Mouse (Mus musculus) adrenal gland, adult 2 months (tissue): ENCODE measurements around the gene Iqcf1. TPM values are rescaled to one million over a fixed set of nuclear protein-coding genes. Genes with fewer than 3 reads are reported as not detected.
"Not testable (repeated sequence)": the region's sequence is repeated elsewhere in the genome, so short reads cannot be mapped to it uniquely, and the experiment has no call there.

Source experiments
- DNase-seq: peaks from one replicate; pipeline ENCODE4 v3.0.0; 2021
- polyA plus RNA-seq: library from polyadenylated mRNA; depleted of rRNA; stranded (reverse); fragments of >200 nt; gene quantifications from 2 replicates; pipeline ENCODE4 v1.2.3, GENCODE M21; 2012; rRNA removed
- total RNA-seq, 2 experiments: library from RNA; stranded (reverse); gene quantifications; 2 replicates each; pipeline ENCODE4 v1.2.3; 2021

Iqcf1 gene
- total and polyA plus RNA-seq, 3 experiments, result not detected

DNA sequence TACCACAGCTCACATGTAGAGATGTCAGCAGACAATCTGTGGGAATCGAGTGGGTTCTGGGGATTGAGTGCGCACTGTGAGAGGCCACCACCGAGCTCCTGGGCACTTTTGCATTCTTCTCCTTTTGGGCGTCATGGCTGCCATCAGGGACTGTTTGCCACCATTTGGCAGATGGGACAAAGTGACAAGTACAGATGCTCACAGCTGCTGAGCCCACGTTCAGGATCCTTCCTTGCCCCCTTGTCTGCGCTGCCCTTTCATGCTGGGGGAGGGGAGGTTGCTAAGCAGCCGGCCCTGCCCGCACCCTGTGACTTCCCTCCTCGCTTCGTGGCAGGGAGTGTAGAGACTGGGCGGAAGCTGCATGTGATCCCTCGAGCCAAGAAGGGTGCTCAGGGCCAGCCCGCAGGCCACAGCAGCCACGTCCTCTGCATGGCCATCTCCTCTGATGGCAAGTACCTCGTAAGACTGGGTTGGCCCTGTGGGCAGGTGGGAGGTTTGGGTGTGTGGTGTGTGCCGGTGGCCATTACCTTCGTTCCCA is 17.1 kb upstream of the Iqcf1 start:
- DNase-seq, result no peak

DNA sequence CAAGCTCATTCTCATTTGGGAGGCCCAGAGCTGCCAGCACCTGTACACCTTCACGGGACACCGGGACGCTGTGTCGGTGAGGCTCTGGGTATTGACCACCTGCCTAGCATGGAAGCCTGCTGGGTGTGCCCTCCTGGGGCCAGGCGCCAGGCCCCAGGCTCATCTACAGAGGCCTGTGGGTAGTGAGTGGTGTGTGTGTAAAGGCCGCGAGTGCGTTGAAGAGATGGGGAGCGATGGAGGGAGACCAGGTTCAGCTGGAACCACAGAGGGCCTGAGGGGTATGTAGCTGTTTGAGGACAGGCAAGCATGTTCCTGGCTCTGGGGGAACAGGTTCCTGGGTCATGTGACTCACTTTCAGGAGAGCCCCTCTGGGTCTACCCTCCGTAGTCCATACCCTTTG is 16.6 kb upstream of the Iqcf1 start:
- no peak for DNase-seq

DNA sequence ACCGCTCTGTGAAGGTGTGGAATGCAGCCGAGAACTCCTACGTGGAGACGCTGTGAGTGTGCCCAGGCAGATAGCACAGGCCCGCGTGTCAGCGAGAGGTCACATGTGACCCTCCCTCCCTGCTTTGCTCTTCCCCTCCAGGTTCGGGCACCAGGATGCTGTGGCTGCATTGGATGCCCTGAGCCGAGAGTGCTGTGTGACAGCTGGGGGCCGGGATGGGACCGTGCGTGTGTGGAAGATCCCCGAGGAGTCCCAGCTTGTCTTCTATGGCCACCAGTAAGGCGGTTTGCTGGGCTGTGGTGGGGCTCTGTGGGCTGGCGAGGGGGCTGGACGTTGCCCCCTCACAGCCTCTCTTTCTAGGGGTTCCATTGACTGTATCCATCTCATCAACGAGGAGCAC is 16.2 kb upstream of the Iqcf1 start:
- no peak for DNase-seq

DNA sequence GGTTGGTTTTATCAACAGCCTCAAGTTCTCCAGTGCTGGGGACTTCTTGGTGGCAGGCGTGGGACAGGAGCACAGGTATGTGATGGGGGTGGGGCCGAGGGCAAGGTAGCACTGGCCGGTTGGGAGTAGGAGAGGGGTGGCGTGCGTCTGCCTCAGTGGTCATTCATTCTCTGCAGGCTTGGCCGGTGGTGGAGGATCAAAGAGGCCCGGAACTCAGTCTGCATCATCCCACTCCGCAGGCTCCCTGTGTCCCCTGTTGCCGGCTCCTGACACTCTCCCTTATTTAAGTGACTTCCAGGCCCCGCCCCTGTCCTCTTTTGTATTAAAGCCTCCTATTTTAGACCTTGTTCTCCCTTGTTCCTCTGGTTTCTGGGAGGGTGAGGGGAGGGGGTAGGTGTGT is 14.7 kb upstream of the Iqcf1 start:
- no peak for DNase-seq

DNA sequence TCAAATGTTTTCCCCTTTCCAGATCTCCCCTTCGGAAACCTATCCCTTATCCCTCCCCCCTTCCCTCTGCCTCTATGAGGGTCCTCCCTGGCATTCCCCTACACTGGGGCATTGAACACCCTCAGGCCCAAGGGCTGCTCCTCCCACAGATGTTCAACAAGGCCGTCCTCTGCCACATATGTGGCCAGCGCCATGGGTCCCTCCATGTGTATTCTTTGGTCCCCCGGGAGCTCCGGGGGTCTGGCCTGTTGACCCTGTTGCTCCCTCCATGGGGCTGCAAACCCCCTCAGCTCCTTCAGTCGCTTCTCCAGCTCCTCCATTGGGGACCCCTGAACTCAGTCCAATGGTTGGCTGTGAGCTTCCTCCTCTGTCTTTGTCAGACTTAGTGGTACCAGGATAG is 12.2 kb upstream of the Iqcf1 start:
- not testable (repeated sequence) for DNase-seq

DNA sequence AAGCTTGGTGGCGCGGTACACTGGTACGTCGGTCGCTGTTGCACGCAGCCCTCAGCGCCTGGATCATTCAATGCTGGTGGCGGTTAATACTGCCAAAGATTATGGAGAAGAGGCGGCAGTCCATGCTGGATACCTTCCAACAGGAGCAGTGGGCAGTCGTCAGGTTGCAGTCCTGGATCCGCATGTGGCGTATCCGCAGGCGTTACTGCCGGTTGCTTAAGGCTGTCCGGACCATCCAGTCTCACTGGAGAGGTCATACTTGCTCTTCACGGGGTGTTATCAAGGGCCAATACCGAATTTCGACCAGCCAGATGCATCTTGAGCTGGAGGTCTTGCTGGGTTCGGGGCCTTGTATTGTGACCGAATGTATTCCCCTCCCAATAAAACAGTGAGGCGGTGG is 2.1 kb downstream of the Iqcf1 start:
- DNase-seq, result no peak

DNA sequence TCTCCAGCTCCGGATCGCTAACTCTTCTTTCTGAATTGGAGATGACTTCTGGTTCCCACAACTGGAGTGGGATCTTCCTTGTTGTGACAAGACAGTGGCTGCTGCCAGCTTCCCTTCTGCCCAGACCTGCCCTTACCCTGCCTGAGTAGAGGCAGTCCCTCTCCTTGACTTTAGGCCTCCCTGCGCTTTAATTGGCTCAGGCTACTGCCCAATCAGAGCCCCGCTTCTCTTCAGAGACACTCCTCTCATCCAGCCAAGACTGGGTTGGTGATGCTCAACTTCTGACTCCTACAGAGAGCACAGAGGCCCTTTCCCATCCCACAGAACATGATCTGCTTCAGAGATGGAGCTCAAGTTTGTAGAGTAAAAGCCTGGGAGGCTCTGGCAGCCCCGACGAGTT is 4.5 kb downstream of the Iqcf1 start:
- DNase-seq, result no peak

DNA sequence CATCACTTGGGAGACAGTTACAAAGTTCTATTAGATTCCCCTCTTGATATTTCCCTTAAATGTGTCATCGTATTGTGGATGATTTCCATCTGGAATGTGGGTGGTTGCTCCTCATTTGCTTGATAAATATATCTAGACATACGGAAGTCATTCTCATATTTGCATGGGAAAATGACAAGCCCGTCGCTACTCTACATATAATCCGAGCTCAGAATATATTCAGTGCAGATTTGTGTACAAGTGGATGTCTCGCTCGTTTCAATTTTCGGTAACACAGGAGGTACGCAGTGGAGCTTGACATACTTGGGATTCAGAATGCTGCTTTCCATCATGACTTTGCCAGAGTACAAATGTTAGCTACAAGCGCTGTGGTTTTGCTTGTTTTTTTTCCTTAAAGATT is 9.6 kb downstream of the Iqcf1 start:
- DNase-seq, result no peak

DNA sequence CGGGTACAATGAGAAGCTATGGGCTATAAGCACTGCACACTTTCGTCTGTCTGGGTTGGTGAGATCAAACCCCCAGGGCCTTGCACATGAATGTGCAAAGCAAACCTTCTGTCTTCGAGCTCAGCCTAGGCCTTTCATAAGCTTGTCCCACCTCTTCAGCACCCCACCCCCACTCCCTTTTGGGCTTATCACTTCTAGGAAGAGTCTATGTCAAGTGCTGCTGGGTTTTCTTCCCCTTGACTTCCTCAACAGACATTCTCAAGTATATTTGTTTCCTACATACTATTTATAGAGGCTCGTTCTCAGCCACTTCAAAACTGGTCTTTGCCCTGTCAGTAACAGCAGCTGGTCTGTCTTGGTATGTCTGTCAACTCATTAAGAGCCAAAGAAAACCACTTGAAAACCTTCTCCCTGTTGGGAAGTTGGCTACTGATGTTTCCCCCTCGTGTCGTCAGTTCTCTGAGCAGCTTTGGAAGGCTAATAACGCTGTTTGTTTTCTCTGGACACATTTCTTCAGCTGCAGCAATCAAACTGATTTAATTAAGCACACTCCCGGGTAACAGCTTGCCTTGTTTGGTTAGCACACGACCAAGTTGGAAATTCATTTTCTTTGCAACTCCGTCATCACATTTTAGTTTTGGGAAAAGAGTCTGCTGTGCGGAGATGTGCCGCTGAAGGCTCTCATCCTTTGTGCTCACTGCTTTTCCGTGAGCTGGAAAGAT is 13.1 kb downstream of the Iqcf1 start:
- DNase-seq, result no peak

DNA sequence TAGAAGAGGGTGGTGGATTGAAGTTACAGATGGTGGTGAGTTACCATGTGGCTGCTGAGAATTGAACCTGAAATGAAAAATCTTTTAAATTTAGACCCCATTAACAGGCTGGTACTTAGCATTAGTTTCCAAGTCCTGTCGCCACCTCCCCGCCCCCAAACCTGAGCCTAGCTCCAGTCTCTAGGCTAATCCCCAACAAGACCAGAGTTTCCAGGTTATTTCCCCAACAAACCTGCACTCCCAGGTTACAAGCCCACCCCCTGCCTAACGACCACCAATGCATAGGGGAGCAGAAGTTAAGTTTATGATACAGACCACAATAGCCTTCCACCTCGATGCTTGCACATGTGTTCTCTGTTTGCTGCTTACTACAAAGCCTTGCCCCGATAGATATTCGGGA is 13.8 kb downstream of the Iqcf1 start:
- DNase-seq, result no peak

DNA sequence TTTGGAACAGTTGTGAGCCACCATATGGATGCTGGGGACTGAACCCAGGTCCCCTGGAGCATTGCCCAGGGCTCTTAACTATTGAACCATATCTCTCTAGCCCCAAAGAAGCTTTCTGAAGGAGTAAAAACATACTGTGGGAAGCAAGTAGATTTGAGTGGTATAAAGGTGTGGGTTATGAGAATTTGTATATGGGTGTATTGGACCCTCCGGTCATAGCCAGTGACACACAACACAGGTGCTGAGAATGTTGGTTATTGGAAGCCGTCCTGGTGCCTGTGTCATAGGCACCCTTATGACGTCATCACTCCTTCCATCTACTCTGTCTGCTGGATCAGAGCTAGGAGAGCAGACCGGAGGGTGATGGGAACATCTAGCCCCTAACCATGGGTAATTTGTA is 14.5 kb downstream of the Iqcf1 start, which contains the start of gene Iqcf5:
TSS of gene Iqcf5 (plus strand) at position 301 of the 400 bp plus-strand sequence.
- no peak for DNase-seq

DNA sequence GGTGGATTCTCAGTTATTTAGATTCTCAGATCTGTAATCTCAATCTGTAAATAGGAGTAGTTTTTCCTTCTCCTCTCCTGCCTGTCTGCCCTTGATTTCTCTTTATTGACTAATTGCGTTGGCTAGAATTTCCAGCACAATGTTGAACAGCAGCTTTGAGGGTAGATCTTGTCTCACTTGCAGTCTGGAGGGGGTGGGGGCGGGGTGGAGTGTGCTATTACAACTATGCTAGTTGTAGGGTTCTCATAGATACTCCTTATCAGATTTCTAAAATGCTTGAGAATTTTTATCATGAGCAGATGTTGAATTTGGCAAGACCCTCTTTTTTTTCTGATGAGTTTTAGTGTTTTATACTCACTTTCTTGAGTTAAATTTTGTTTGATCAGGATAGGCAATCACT is 19.7 kb downstream of the Iqcf1 start:
- DNase-seq, result no peak

DNA sequence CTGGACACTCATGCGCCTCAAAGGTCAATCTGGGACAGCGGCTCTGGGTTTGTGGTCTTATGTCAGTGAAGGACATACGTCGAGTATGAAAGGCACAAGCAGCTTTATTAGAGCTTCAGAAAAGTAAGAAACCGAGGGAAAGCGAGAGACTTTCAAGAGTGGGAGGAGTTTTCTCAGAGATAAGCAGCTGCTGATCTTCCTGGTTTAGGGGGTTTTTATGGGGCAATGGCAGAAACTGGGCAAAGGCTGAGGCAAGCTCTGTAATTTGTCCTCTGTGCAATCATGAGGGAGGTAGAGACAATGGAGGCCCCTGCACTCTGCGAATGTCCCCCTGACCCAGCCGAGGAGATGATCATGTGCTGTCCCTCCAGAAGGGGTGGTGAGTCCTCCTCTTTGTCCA is 20.1 kb downstream of the Iqcf1 start:
- no peak for DNase-seq

DNA sequence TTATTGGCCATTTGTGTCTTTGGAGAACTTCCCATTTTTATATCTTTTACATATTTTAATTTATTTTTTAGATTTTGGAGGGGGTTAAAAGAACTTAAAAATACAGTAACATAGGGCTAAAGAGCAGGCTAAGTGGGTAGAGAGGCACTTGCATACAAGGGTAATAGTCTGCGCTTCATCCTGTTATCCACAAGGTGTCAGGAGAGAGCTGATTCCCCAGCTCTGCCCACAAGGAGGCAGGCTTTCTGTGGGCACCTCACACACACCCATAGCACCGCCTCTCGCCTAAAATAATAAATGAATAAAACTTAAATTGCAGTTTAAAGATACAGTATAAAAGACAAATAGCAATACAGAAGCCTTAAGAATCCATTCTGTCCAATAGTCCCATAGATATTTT is 32.1 kb downstream of the Iqcf1 start:
- DNase-seq, result peak; percentile 4

DNA sequence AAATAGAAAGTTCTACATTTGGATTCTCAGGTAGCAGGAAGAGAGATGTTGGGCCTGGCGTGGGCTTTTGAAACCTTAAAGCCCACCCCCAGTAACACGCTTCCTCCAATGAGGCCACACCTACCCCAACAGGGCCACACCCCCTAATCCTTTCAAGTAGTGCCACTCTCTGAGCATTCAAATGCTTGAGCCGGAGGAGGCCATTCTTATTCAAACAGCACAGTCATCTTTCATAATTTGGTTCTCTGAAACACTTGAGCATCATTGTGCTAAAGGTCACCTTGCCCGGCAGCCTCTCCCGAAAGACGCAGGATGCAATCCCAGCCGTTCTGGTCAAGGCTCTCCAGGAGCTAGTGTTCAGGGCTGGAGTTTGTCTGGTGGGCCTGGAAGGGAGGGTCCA is 34.5 kb downstream of the Iqcf1 start:
- no peak for DNase-seq

DNA sequence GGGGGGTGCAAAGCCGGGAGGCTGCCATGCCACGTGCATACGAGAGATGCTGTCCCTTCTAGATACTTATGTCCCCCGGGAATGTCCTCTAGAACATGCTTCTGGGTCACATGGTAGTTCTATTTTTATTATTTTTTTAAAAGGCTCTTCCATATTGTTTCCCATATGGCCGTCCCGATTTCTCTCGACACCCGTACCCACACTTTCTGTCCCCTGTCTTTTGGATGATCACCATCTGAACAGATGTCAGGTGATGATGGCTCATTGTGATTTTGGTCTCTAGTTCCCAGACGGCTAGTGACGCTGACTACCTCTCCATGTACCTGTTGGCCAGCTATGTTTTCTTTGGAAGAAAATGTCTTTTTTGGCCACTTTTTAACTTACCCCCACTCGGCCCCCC is 35.2 kb downstream of the Iqcf1 start:
- DNase-seq, result no peak

Other genes with a start within 250 kb of the Iqcf1 start
- 1 to 10 TPM; 3.4 to 5.4 TPM for gene Poc1a, start 218.9 kb upstream of the Iqcf1 start, total RNA-seq
- gene Poc1a, start 218.9 kb upstream of the Iqcf1 start, polyA plus RNA-seq, result 5.4 and 7.1 TPM in 2 replicates
- 10 to 100 TPM; 12.8 to 18.7 TPM for gene Dusp7, start 131.3 kb upstream of the Iqcf1 start, total RNA-seq
- 40.2 and 46.7 TPM in 2 replicates for gene Dusp7, start 131.3 kb upstream of the Iqcf1 start, polyA plus RNA-seq
- 100 to 1,000 TPM; 391 to 419 TPM for gene Rpl29, start 70.5 kb upstream of the Iqcf1 start, total RNA-seq
- 183 and 201 TPM in 2 replicates for gene Rpl29, start 70.5 kb upstream of the Iqcf1 start, polyA plus RNA-seq
- gene Acy1, start 61.6 kb upstream of the Iqcf1 start, total RNA-seq, result 10 to 100 TPM; 12.2 to 16.9 TPM
- gene Acy1, start 61.6 kb upstream of the Iqcf1 start, polyA plus RNA-seq, result 11.0 and 14.8 TPM in 2 replicates
- gene Abhd14b, start 52.5 kb upstream of the Iqcf1 start, total RNA-seq, result 10 to 100 TPM; 32.6 to 46.6 TPM
- 144 and 175 TPM in 2 replicates for gene Abhd14b, start 52.5 kb upstream of the Iqcf1 start, polyA plus RNA-seq
- gene Abhd14a, start 52.3 kb upstream of the Iqcf1 start, total RNA-seq, result 10 to 100 TPM; 18.8 to 25.9 TPM
- 29.0 and 33.9 TPM in 2 replicates for gene Abhd14a, start 52.3 kb upstream of the Iqcf1 start, polyA plus RNA-seq
- gene Pcbp4, start 46.7 kb upstream of the Iqcf1 start, total RNA-seq, result 10 to 100 TPM; 17.5 to 28.6 TPM
- 56.4 and 90.6 TPM in 2 replicates for gene Pcbp4, start 46.7 kb upstream of the Iqcf1 start, polyA plus RNA-seq
- under 1 TPM; 0.17 TPM for gene Gpr62, start 34.0 kb upstream of the Iqcf1 start, total RNA-seq
- 0.95 and 0.99 TPM in 2 replicates for gene Gpr62, start 34.0 kb upstream of the Iqcf1 start, polyA plus RNA-seq
- 10 to 100 TPM; 41.2 to 47.0 TPM for gene Rrp9, start 24.0 kb upstream of the Iqcf1 start, total RNA-seq
- gene Rrp9, start 24.0 kb upstream of the Iqcf1 start, polyA plus RNA-seq, result 36.8 and 42.2 TPM in 2 replicates
- 10 to 100 TPM; 39.4 to 60.7 TPM for gene Parp3, start 23.0 kb upstream of the Iqcf1 start, total RNA-seq
- 65.6 and 87.4 TPM in 2 replicates for gene Parp3, start 23.0 kb upstream of the Iqcf1 start, polyA plus RNA-seq
- gene Iqcf5, start 14.6 kb downstream of the Iqcf1 start, total RNA-seq, result not detected
- gene Iqcf5, start 14.6 kb downstream of the Iqcf1 start, polyA plus RNA-seq, result not detected in 2 replicates
- gene Iqcf3, start 61.7 kb downstream of the Iqcf1 start, total RNA-seq, result not detected
- gene Iqcf3, start 61.7 kb downstream of the Iqcf1 start, polyA plus RNA-seq, result not detected in 2 replicates
- not detected for gene Iqcf4, start 71.0 kb downstream of the Iqcf1 start, total RNA-seq
- not detected in 2 replicates for gene Iqcf4, start 71.0 kb downstream of the Iqcf1 start, polyA plus RNA-seq
- not detected for gene Iqcf6, start 126.6 kb downstream of the Iqcf1 start, total RNA-seq
- not detected in 2 replicates for gene Iqcf6, start 126.6 kb downstream of the Iqcf1 start, polyA plus RNA-seq
- not detected for gene Grm2, start 156.1 kb downstream of the Iqcf1 start, total RNA-seq
- not detected in 2 replicates for gene Grm2, start 156.1 kb downstream of the Iqcf1 start, polyA plus RNA-seq
- 100 to 1,000 TPM; 128 to 130 TPM for gene Tex264, start 186.0 kb downstream of the Iqcf1 start, total RNA-seq
- gene Tex264, start 186.0 kb downstream of the Iqcf1 start, polyA plus RNA-seq, result 230 and 245 TPM in 2 replicates